Mouse (Mus musculus) myocyte (in vitro differentiated cells): Measurements from ENCODE around the gene Plcb2. TPM values are rescaled to one million over a fixed set of nuclear protein-coding genes. Genes with fewer than 3 reads are reported as not detected.

Experiments
- H3K27me3 ChIP-seq: one replicate; pipeline ENCODE4 v1.6.1; 2011; ENCODE audit not compliant: control insufficient read depth, insufficient read depth, insufficient read length
- H3K36me3 ChIP-seq: one replicate; pipeline ENCODE4 v1.6.1; 2011; ENCODE audit not compliant: control insufficient read depth, insufficient read depth
- H3K4me2 ChIP-seq: one replicate; pipeline ENCODE4 v1.6.1; 2011; ENCODE audit warnings: low read depth, control low read depth
- H3K4me3 ChIP-seq: one replicate; pipeline ENCODE4 v1.5.1; 2011; ENCODE audit warnings: mild to moderate bottlenecking, control low read depth, moderate library complexity
- H3K79me2 ChIP-seq: one replicate; pipeline ENCODE4 v1.6.1; 2011; ENCODE audit not compliant: control insufficient read depth, insufficient read depth
- H3ac ChIP-seq: one replicate; pipeline ENCODE4 v1.6.1; 2011; ENCODE audit not compliant: control insufficient read depth, insufficient read length
- CEBPB ChIP-seq: IDR thresholded peaks from 2 replicates; pipeline ENCODE4 v1.6.1; 2011; ENCODE audit warnings: mild to moderate bottlenecking, moderate library complexity; ENCODE audit not compliant: poor library complexity, insufficient read depth, severe bottlenecking
- E2F4 ChIP-seq: IDR thresholded peaks from one replicate; pipeline ENCODE4 v1.6.1; 2011; ENCODE audit warnings: mild to moderate bottlenecking, control low read depth, moderate library complexity; ENCODE audit not compliant: insufficient read depth
- MAX ChIP-seq: IDR thresholded peaks from one replicate; pipeline ENCODE4 v1.6.1; 2011; ENCODE audit warnings: low read depth, mild to moderate bottlenecking, control low read depth
- MYOD1 ChIP-seq, 3 experiments: IDR thresholded peaks; one replicate each; pipeline ENCODE4 v1.6.1; 2011; ENCODE audit warnings: control low read depth in 2 of 3, low read depth in 2 of 3, mild to moderate bottlenecking in 2 of 3, moderate library complexity in 1 of 3; ENCODE audit not compliant: insufficient read length in 2 of 3, control insufficient read depth in 1 of 3
- MYOG ChIP-seq, 3 experiments: IDR thresholded peaks; one replicate each; pipeline ENCODE4 v1.6.1; 2011; ENCODE audit warnings: control low read depth in 2 of 3, low read depth in 2 of 3, mild to moderate bottlenecking in 2 of 3; ENCODE audit not compliant: insufficient read length in 2 of 3, control insufficient read depth in 1 of 3, insufficient read depth in 1 of 3
- POLR2A ChIP-seq: IDR thresholded peaks from one replicate; pipeline ENCODE4 v1.6.1; 2011; ENCODE audit warnings: low read depth, mild to moderate bottlenecking, control low read depth, moderate library complexity; ENCODE audit not compliant: insufficient read length
- POLR2AphosphoS2 ChIP-seq: IDR thresholded peaks from one replicate; pipeline ENCODE4 v1.6.1; 2011; ENCODE audit warnings: low read depth, control low read depth; ENCODE audit not compliant: insufficient read length
- REST ChIP-seq: IDR thresholded peaks from one replicate; pipeline ENCODE4 v1.6.1; 2011; ENCODE audit warnings: mild to moderate bottlenecking, control low read depth, moderate library complexity; ENCODE audit not compliant: insufficient read depth, insufficient read length
- SRF ChIP-seq: IDR thresholded peaks from one replicate; pipeline ENCODE4 v1.6.1; 2011; ENCODE audit warnings: low read depth; ENCODE audit not compliant: control insufficient read depth, insufficient read length
- TCF12 ChIP-seq: IDR thresholded peaks from one replicate; pipeline ENCODE4 v1.6.1; 2011; ENCODE audit warnings: mild to moderate bottlenecking, control low read depth; ENCODE audit not compliant: poor library complexity, insufficient read depth, severe bottlenecking
- TCF3 ChIP-seq: IDR thresholded peaks from one replicate; pipeline ENCODE4 v1.6.1; 2011; ENCODE audit warnings: low read depth, control low read depth; ENCODE audit not compliant: insufficient read length
- USF1 ChIP-seq: IDR thresholded peaks from one replicate; pipeline ENCODE4 v1.6.1; 2011; ENCODE audit warnings: low read depth, mild to moderate bottlenecking, control low read depth, moderate library complexity
- polyA plus RNA-seq: library from polyadenylated mRNA; unstranded; fragments of >200 nt; fragmentation: generic; extraction: Trizol; gene quantifications from one replicate; pipeline ENCODE4 v1.2.1, GENCODE M21; 2012; ENCODE audit warnings: missing spikeins

The Plcb2 gene
- polyA plus RNA-seq, 1 experiment, result not detected

- Histone ChIP-seq H3K27me3 (peaks cover 6% of the 10 kb centered on the region), H3K36me3 (no peaks in the 10 kb centered on the region), H3K4me2 (no peak overlapping the region), H3K79me2 (no peaks in the 10 kb centered on the region), H3ac (no peak overlapping the region), H3K4me3 (no peak overlapping the region)
- TF ChIP-seq MYOG (IDR thresholded peaks at IDR 0.05; ENCODE audit: control insufficient read depth in 1 of 3, insufficient read depth in 1 of 3, insufficient read length in 2 of 3, low read depth in 2 of 3) (no peak), E2F4 (no peak), MAX (no peak), SRF (no peak), TCF12 (no peak), MYOD1 (IDR thresholded peaks at IDR 0.05; ENCODE audit: control insufficient read depth in 1 of 3, insufficient read length in 2 of 3, low read depth in 2 of 3) (peak in 1 of 3 experiments; percentile 2), POLR2AphosphoS2 (no peak), REST (no peak)
Observed at GRCm38 (mm10) chr2:118740341-118740740, 12.1 kb upstream of the Plcb2 start.

GRCm38 (mm10) chr2:118733341-118733740 is 5.1 kb upstream of the Plcb2 start:
- TF ChIP-seq USF1 (no peak), MYOG (IDR thresholded peaks at IDR 0.05; ENCODE audit: control insufficient read depth in 1 of 3, insufficient read depth in 1 of 3, insufficient read length in 2 of 3, low read depth in 2 of 3) (no peak), CEBPB (no peak)
- no peaks in the 10 kb centered on the region for H3K36me3 ChIP-seq
- H3K4me2 ChIP-seq, result no peak overlapping the region
- H3K27me3 ChIP-seq, result peaks cover 17% of the 10 kb centered on the region
- H3ac ChIP-seq, result no peak overlapping the region
- no peak overlapping the region for H3K4me3 ChIP-seq
- no peaks in the 10 kb centered on the region for H3K79me2 ChIP-seq

- no peak overlapping the region for H3K4me3 ChIP-seq
- no peaks in the 10 kb centered on the region for H3K36me3 ChIP-seq
- H3ac ChIP-seq, result no peak overlapping the region
- H3K4me2 ChIP-seq, result no peak overlapping the region
- H3K79me2 ChIP-seq, result no peaks in the 10 kb centered on the region
- H3K27me3 ChIP-seq, result peaks cover 24% of the 10 kb centered on the region
- TF ChIP-seq MYOD1 (IDR thresholded peaks at IDR 0.05; ENCODE audit: control insufficient read depth in 1 of 3, insufficient read length in 2 of 3, low read depth in 2 of 3), result no peak
Observed at GRCm38 (mm10) chr2:118731981-118732380, 3.7 kb upstream of the Plcb2 start.

- Histone ChIP-seq H3K36me3 (no peaks in the 10 kb centered on the region), H3K79me2 (no peaks in the 10 kb centered on the region), H3K4me3 (no peak overlapping the region), H3K4me2 (no peak overlapping the region), H3K27me3 (peaks cover 32% of the 10 kb centered on the region), H3ac (no peak overlapping the region)
- no peak for TF ChIP-seq TCF12
- TF ChIP-seq TCF3, result no peak
- TF ChIP-seq REST, result no peak
- TF ChIP-seq POLR2A, result no peak
- TF ChIP-seq SRF, result no peak
- peak in 2 of 3 experiments; percentile 60 to 66 for TF ChIP-seq MYOD1 (IDR thresholded peaks at IDR 0.05; ENCODE audit: control insufficient read depth in 1 of 3, insufficient read length in 2 of 3, low read depth in 2 of 3)
- no peak for TF ChIP-seq USF1
- TF ChIP-seq MYOG (IDR thresholded peaks at IDR 0.05; ENCODE audit: control insufficient read depth in 1 of 3, insufficient read depth in 1 of 3, insufficient read length in 2 of 3, low read depth in 2 of 3), result peak in 2 of 3 experiments; percentile 15 to 73
- TF ChIP-seq E2F4, result no peak
Observed at GRCm38 (mm10) chr2:118730622-118730915, 2.3 kb upstream of the Plcb2 start.

GRCm38 (mm10) chr2:118729816-118730621 is 1.8 kb upstream of the Plcb2 start:
- H3K36me3 ChIP-seq, result no peaks in the 10 kb centered on the region
- no peak overlapping the region for H3K4me2 ChIP-seq
- H3K4me3 ChIP-seq, result no peak overlapping the region
- no peak overlapping the region for H3ac ChIP-seq
- H3K27me3 ChIP-seq, result peaks cover 37% of the 10 kb centered on the region
- TF ChIP-seq TCF12, result no peak
- no peak for TF ChIP-seq MAX
- TF ChIP-seq CEBPB, result no peak
- no peak for TF ChIP-seq POLR2A
- no peak for TF ChIP-seq SRF
- TF ChIP-seq REST, result no peak
- TF ChIP-seq POLR2AphosphoS2, result no peak
- TF ChIP-seq MYOG (IDR thresholded peaks at IDR 0.05; ENCODE audit: control insufficient read depth in 1 of 3, insufficient read depth in 1 of 3, insufficient read length in 2 of 3, low read depth in 2 of 3), result no peak
- TF ChIP-seq TCF3, result no peak
- TF ChIP-seq USF1, result no peak
- no peak for TF ChIP-seq MYOD1 (IDR thresholded peaks at IDR 0.05; ENCODE audit: control insufficient read depth in 1 of 3, insufficient read length in 2 of 3, low read depth in 2 of 3)
- no peaks in the 10 kb centered on the region for H3K79me2 ChIP-seq
